Mouse (Mus musculus): ENCODE results near the gene Ugt1a8. TPM values are rescaled to one million over a fixed set of nuclear protein-coding genes. Genes with fewer than 3 reads are reported as not detected.
"Not testable (repeated sequence)": the region's sequence is repeated elsewhere in the genome, so short reads cannot be mapped to it uniquely, and the experiment has no call there.

The Ugt1a8 gene
- polyA plus RNA-seq, 1 experiment, result not detected

DNA sequence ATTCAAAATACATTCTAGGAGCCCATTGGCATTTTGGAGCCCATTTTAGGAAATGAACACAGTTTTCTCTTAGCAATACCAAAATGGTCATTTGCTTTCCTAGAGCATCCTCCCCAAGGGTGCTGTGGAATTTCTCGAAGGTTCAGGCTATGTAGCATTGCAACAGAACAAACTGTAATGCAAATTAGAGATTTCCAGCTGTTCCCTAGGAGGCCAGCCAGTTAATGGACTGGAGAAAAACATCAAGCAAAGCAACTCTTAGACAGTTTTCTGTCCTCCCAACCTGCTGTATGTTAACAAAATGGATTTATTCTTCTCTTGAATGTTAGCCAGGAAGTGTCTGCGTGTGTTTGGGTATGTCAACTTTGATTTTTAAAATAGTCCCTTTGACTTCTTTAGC lies 49.0 kb downstream of the Ugt1a8 start:
- H3K9me3 ChIP-seq (ENCODE audit: control insufficient read depth, low read length), result no peaks in the 10 kb centered on the region
- peaks cover 2% of the 10 kb centered on the region for H3K4me1 ChIP-seq (ENCODE audit: control insufficient read depth)
- H3K4me3 ChIP-seq (replicated peaks), result no peak overlapping the region
- H3K36me3 ChIP-seq (ENCODE audit: control insufficient read depth), result no peaks in the 10 kb centered on the region
- no peaks in the 10 kb centered on the region for H3K27me3 ChIP-seq (ENCODE audit: control insufficient read depth)
- TF ChIP-seq GATA1 (IDR thresholded peaks at IDR 0.05; ENCODE audit: low read length) (no peak), TAL1 (IDR thresholded peaks at IDR 0.05; ENCODE audit: low read length) (no peak)

DNA sequence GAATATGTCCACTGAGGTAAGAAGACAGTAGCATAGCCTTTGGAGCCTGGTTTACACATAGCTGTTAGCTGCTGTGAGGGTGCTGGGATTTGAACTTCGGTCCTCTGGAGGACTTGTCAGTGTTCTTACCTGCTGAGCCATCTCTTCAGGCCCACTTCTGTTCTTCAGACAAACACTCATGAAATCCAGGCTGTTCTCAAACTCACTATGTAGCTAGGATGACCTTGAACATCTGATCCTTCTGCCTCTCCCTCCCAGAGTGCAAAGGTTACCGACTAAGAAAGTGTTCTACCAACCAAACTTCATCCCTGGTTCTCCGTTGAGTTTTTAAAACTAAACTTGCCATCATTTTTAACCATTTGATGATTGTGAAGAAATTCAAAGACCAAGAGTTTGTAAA lies 49.7 kb downstream of the Ugt1a8 start:
- H3K4me3 ChIP-seq (replicated peaks), result no peak overlapping the region
- H3K4me1 ChIP-seq (ENCODE audit: control insufficient read depth), result peaks cover 2% of the 10 kb centered on the region
- no peaks in the 10 kb centered on the region for H3K9me3 ChIP-seq (ENCODE audit: control insufficient read depth, low read length)
- no peaks in the 10 kb centered on the region for H3K27me3 ChIP-seq (ENCODE audit: control insufficient read depth)
- H3K36me3 ChIP-seq (ENCODE audit: control insufficient read depth), result no peaks in the 10 kb centered on the region
- no peak for TF ChIP-seq TAL1 (IDR thresholded peaks at IDR 0.05; ENCODE audit: low read length)

DNA sequence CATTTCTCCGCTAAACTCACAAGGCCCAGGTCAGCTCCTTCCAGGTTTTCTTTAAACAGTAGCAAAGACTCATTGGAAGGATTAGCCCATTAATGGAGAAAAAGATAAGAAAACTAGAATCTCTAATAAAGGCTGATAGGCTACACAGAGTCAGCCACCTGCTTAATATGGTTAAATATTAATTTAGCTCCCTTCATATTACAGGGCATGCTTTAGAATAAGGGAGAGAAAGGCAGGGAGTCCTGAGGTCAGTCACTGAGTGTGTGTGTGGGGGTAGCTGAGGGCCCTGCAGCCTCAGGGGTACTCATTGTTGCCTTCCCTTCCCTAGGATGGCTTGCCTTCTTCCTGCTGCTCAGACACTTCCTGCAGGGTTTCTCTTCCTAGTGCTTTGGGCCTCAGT lies 50.5 kb downstream of the Ugt1a8 start:
- TF ChIP-seq GATA1 (IDR thresholded peaks at IDR 0.05; ENCODE audit: low read length), result no peak
- no peak for TF ChIP-seq TAL1 (IDR thresholded peaks at IDR 0.05; ENCODE audit: low read length)
- Histone ChIP-seq H3K4me3 (replicated peaks) (no peak overlapping the region), H3K4me1 (ENCODE audit: control insufficient read depth) (peaks cover 2% of the 10 kb centered on the region)

DNA sequence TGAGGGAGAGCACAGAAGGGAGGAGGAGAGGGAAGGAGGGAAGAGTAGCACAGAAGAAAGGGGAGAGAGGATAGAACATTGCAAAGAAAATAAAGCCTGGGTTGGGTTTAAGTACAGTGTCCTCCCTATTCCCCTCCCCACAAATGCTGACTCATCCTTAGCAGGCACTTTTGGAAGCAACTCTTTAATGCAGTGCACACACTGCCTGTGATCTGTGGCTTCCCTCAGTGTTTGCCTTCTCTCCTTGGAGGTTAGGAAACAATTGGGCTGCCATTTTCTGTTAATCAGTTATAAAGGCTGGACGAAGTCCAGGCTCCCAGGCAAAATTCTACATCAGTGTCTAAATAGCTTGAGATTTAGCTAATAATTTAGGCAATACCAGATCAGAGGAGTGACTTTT lies 52.9 kb downstream of the Ugt1a8 start:
- not testable (repeated sequence) for H3K9me3 ChIP-seq (ENCODE audit: control insufficient read depth, low read length); H3K36me3 ChIP-seq (ENCODE audit: control insufficient read depth); H3K4me1 ChIP-seq (ENCODE audit: control insufficient read depth); H3K27me3 ChIP-seq (ENCODE audit: control insufficient read depth); H3K4me3 ChIP-seq (replicated peaks)

More for the DNA sequence above, 50.5 kb downstream of the Ugt1a8 start:
- no peaks in the 10 kb centered on the region for H3K36me3 ChIP-seq (ENCODE audit: control insufficient read depth)
- H3K9me3 ChIP-seq (ENCODE audit: control insufficient read depth, low read length), result no peaks in the 10 kb centered on the region
- H3K27me3 ChIP-seq (ENCODE audit: control insufficient read depth), result no peaks in the 10 kb centered on the region

DNA sequence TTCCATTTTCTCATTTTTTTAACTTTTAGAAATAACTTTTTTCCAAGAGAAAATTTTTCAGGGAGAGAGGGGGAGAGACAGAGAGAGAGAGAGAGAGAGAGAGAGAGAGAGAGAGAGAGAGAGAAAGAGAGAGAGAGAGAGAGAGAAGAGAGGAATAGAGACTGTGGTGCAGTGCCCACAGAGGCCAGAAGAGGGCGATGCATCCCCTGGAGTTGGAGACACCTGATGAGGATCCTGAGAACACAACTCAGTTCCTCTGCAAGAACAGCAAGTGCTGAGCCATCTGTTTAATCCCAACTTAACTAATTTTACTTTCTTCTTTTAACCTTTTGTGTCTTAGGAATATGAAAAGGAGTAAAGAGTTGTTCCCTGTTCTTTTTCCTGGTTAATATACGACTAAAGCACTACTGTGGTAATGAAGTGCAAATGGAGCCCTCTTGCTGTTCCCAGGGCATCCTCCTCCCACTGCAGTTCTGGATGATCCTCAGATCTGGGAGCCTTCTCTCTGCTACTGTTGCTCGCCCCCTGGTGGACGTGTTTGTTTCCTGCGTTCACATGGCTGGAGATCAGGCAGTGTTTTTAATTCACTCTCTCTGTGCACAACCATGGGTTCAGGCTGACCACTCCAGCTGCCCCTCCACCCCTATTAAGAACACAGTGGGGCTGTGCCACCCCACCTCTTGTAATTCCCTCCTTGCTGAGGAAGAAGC lies 56.5 kb downstream of the Ugt1a8 start:
- H3K4me3 ChIP-seq (replicated peaks); H3K4me1 ChIP-seq (ENCODE audit: control insufficient read depth); H3K9me3 ChIP-seq (ENCODE audit: control insufficient read depth, low read length); H3K27me3 ChIP-seq (ENCODE audit: control insufficient read depth); H3K36me3 ChIP-seq (ENCODE audit: control insufficient read depth): not testable (repeated sequence)

DNA sequence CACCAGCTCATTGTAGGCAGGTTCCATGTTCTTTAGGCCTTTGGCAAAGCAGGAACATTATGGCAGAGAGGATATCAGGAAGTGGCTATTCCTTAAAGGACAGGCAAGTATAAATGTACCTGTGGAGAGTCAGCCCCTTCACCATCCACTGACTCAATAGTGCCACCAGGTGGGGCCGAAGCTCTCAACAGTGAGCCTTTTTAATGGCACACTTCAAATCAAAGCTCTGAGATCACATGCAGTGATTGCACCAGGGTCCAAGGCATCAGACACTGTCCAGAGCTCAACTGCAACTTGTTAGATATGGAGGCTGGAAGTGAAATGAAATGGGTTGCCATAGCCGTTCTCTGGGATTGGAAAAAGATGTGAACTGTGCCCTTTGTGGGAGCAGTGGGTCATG lies 57.7 kb downstream of the Ugt1a8 start:
- H3K4me1 ChIP-seq (ENCODE audit: control insufficient read depth); H3K4me3 ChIP-seq (replicated peaks); H3K36me3 ChIP-seq (ENCODE audit: control insufficient read depth); H3K27me3 ChIP-seq (ENCODE audit: control insufficient read depth); H3K9me3 ChIP-seq (ENCODE audit: control insufficient read depth, low read length): not testable (repeated sequence)

DNA sequence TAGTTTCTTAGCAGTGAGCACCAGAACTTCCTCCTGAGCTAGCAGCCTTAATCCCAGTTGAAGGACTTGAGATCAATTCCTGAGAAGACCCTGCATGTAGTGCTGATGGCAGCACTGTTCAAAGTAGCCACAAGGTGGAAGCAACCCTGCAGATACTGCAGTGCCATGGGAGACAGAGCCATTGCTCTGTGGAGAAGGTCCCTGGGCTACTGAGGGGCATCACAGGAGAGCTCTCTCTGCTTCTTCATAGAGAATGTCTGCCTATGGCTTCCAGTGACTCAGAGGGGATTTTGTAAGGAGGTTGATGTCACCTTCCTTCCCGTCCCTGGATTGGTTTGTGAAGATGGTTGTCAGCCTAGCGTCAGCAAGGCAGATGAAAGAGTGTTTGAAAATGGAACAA lies 62.5 kb downstream of the Ugt1a8 start:
- not testable (repeated sequence) for H3K27me3 ChIP-seq (ENCODE audit: control insufficient read depth); H3K9me3 ChIP-seq (ENCODE audit: control insufficient read depth, low read length); H3K4me1 ChIP-seq (ENCODE audit: control insufficient read depth); H3K4me3 ChIP-seq (replicated peaks); H3K36me3 ChIP-seq (ENCODE audit: control insufficient read depth)

DNA sequence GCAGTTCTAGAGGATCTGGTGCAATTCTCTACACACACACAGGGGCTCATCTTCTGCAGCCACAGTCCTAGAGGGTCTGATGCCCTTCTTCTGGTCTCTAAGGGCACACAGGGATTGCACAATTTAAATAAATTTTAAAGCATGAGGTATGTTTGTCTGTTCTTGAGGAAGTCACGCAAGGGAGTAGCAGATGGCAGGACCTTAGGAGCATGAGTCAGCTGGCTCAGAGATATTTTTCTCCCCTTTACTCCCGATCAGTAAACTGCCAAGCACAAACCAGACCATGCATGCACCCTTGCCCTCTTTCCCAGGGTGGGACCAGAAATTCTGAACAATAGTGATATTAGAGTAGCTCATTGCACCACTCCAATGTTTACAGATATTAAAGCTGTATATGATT lies 70.8 kb downstream of the Ugt1a8 start:
- no peaks in the 10 kb centered on the region for H3K36me3 ChIP-seq (ENCODE audit: control insufficient read depth)
- no peaks in the 10 kb centered on the region for H3K4me1 ChIP-seq (ENCODE audit: control insufficient read depth)
- H3K27me3 ChIP-seq (ENCODE audit: control insufficient read depth), result no peaks in the 10 kb centered on the region
- H3K4me3 ChIP-seq (replicated peaks), result no peak overlapping the region
- TF ChIP-seq TAL1 (IDR thresholded peaks at IDR 0.05; ENCODE audit: low read length), result no peak
- TF ChIP-seq GATA1 (IDR thresholded peaks at IDR 0.05; ENCODE audit: low read length), result no peak
- no peaks in the 10 kb centered on the region for H3K9me3 ChIP-seq (ENCODE audit: control insufficient read depth, low read length)

DNA sequence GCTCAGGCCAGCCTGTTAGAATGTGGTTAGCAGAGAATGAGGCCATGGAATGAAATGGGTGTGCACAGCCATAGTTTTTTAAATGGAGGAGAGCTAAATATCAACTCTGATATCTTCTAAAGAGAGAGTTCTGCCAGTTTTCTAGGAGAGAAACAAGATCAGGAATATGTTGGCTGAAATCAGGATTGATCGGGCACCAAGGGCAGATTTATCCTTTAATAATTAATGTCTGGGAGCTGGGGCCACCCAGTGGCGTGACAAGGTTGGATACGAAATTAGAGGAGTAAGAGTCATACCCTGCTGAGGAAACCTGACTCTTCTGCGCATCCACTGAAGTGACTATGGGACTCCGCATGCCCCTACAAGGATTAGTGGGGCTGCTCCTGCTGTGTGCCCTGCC lies 78.1 kb downstream of the Ugt1a8 start, which contains the start of gene Ugt1a5:
Ugt1a5 (plus strand) TSS at position 302 of the 400 bp plus-strand sequence.
- Histone ChIP-seq H3K4me3 (replicated peaks) (no peak within 1 kb of the TSS), H3K36me3 (ENCODE audit: control insufficient read depth) (no peaks in the 10 kb centered on the region), H3K27me3 (ENCODE audit: control insufficient read depth) (no peaks in the 10 kb centered on the region), H3K4me1 (ENCODE audit: control insufficient read depth) (no peaks in the 10 kb centered on the region), H3K9me3 (ENCODE audit: control insufficient read depth, low read length) (no peaks in the 10 kb centered on the region)
- TF ChIP-seq GATA1 (IDR thresholded peaks at IDR 0.05; ENCODE audit: low read length) (no peak), TAL1 (IDR thresholded peaks at IDR 0.05; ENCODE audit: low read length) (no peak)

DNA sequence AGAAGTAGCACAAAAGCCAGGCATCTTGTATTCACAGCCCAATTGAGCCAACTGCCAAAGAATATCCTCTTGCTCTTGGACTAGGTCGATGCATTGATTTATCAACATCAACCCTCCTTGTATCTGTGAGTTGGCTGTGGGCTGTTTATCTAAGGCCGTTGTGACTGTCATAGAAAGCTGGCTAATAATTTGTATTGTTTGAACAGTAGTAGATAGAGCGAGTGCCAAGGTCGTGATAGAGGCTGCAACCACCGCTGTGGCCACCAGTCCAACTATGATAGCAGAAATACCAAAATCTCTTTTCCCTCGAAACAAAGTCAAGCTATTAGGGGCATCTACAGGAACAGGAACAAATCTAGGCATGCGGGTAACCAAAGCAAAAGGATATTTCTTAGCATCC lies 84.6 kb downstream of the Ugt1a8 start:
- H3K4me3 ChIP-seq (replicated peaks); H3K36me3 ChIP-seq (ENCODE audit: control insufficient read depth); H3K4me1 ChIP-seq (ENCODE audit: control insufficient read depth); H3K27me3 ChIP-seq (ENCODE audit: control insufficient read depth): not testable (repeated sequence)
- H3K9me3 ChIP-seq (ENCODE audit: control insufficient read depth, low read length), result peaks cover 15% of the 10 kb centered on the region
